Mouse (Mus musculus) lung, postnatal 25 days (tissue): Measurements from ENCODE around the gene 5730596B20Rik.

ENCODE experiments used
- DNase-seq: peaks from one replicate; pipeline ENCODE4 v3.0.0; 2022; ENCODE audit warnings: low spot score

The 5730596B20Rik gene

DNA sequence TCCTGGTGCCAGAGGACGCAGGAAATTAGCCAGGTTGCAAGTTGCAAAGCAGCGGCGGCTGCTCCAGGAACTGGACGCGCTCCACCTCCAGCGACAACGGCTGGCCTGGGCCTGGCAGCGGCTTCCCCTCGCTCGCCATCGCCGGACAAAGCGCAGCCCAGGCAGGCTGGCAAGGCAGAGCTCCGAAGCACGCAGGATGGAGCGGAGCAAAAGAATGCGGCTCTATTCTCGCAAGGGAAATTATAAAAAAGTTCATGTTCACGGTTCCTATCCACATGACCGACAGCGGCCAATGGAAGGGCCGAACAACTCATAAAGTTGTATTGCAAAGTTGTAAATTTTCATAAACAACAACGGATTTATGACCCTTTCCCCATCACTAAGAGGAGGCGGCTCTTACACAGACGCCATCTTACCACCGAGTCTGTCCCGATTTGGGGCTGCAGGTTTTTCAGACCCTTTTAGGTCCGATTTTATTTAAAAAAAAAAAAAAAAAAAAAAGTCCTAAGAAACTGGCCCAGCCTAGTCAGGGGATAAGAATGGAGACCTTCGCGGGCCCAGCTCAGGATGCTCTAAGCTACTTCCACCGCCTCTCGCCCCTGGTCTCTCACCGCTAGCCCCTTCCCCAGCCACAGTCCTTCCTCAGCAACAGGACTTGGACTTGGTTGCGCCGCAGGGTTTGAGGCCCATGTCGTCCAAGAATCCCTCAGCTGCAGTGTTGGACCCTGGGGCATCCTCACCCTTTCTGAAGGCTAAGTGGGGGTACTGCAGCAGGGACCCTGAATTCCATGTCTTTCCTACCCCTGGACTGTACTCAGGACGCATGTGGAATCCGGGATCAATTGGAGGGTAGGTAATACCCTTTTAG, 36.1 kb downstream of the 5730596B20Rik start, which contains the start of the genes Hoxa3 and Gm28308:
Gene Hoxa3, minus strand, starts transcription at position 218 of the 868 bp plus-strand sequence.
Gene Gm28308, minus strand, starts transcription at position 221 of the 868 bp plus-strand sequence.
- no peak for DNase-seq

- no peak for DNase-seq
These were observed 37.0 kb downstream of the 5730596B20Rik start for GRCm38 (mm10) chr6:52214271-52214670.

DNA sequence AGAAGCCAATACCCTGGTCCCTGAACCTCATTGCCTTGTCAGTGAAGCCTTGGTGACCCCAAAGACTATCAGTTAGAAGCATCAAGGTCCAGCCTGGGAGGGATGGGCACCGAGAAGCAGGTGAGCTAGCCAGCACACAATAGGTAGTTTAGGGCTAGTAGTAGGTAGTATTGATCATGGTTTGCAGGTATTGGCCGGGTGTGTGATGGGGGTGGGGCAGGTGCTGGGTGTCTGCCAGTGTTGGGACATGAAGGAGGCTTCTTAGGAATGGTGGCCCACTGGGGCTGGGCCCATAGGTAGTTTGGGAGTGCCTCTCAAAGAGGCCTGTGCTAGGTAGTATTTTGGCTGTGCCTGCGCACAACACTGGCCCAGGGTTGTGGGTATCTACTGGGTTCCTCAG, 37.8 kb downstream of the 5730596B20Rik start:
- DNase-seq: no peak

- DNase-seq: no peak
These were observed 38.7 kb downstream of the 5730596B20Rik start for GRCm38 (mm10) chr6:52215771-52216535.

GRCm38 (mm10) chr6:52216691-52217458, 39.6 kb downstream of the 5730596B20Rik start:
- DNase-seq: no peak

DNA sequence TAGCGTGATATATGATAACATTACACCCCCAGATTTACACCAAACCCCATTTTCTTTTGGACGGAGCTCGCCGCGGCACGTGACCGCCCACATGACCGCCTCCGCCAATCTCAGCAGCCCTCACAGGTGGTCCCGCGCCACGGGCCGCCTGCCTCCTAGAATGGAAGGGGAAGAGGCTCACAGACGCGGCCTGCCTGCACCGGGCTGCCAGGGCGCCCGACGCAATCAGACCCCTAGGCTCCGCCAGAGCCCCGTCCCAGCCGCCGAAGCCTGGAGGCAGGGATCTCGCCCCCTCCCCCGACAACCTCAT, 40.1 kb downstream of the 5730596B20Rik start:
- peak; percentile 43 for DNase-seq

DNA sequence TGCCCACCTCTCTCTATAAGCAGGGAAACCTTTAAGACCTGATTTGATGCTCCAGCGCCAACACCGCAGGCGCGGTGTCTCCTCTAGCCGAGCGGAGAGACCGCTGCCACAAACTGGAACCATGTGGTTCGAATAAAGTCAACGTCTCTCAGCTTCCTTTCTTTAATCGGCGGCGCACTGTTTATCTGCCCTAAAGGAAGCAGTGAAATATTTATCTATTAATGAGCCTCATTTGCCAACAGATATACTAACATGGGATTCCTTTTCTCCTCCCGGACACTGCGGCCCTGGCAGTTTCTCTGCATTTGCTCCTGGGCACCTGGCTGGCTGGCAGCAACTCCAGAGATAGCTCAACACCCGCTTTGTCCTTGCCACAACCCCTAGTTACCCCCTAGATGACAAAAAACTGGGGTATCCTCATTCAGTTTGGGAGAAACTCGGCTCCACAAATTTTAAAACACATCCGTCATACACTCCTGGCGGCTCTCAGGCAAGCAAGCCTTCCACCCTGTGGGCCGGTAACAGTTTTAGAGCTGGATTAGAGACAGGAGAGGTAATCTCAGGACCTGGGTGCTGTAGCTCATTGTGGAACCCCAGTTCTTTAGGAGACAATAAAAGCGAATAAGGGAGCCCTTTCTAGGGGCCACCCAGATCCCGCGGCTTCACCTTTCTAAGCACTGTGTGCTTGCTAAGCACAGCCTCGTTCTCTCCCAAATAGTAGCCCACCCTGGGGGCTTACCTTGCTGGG, 40.8 kb downstream of the 5730596B20Rik start:
- no peak for DNase-seq

DNA sequence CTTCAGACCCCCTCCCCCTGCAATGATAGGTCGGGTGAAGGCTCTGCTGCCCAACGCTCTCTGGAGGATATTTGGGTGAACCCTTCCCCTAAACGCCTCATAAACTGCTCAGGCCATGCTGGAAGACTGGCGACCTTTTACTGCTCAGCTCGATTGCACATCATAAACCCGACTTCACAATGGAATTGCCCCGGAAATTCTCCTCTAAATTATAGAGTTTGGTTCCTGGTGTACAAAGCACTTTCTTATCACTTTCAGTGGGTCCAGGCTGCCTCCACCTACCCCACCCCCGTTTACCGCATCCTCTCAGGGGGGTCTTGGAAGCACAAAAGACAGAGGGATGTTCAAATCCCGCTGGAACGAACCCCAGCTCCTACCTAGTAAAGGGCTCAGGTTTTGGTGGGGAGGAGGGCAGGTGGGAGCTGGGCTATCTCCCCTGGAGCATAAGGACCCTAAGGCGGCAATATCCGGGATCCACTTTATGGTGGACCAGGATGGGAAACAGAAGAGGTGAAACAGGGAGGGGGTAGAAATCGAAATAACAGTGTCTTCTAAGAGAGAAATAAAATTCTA, 41.4 kb downstream of the 5730596B20Rik start:
- DNase-seq: no peak

GRCm38 (mm10) chr6:52219234-52219942, 42.1 kb downstream of the 5730596B20Rik start:
- no peak for DNase-seq

GRCm38 (mm10) chr6:52220003-52220864, 42.9 kb downstream of the 5730596B20Rik start:
- DNase-seq: no peak

DNA sequence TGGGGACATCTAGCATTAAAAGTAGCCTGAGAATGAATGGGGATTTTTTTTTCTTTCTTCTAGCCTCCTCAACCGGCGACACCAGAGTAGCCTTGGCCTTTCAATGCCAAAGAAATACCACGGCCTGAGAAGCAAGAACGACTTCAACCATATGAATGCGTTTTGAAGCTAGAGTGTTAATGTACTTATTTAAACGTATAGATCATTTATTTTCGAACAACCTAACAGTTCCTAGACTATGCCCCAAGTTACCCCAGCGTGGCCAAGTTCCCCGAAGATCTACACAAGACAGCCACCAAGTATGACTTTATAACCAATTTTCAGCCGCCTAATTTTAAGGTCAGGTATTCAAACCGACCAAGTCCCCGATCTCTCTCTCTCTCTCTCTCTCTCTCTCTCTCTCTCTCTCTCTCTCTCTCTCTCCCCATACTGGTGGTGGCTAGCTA, 43.6 kb downstream of the 5730596B20Rik start:
- DNase-seq: no peak

GRCm38 (mm10) chr6:52221337-52221992, 44.2 kb downstream of the 5730596B20Rik start, which contains the start of gene Hoxa7:
TSS of gene Hoxa7 (minus strand) at chr6:52221854.
- DNase-seq: peak; percentile 84

DNA sequence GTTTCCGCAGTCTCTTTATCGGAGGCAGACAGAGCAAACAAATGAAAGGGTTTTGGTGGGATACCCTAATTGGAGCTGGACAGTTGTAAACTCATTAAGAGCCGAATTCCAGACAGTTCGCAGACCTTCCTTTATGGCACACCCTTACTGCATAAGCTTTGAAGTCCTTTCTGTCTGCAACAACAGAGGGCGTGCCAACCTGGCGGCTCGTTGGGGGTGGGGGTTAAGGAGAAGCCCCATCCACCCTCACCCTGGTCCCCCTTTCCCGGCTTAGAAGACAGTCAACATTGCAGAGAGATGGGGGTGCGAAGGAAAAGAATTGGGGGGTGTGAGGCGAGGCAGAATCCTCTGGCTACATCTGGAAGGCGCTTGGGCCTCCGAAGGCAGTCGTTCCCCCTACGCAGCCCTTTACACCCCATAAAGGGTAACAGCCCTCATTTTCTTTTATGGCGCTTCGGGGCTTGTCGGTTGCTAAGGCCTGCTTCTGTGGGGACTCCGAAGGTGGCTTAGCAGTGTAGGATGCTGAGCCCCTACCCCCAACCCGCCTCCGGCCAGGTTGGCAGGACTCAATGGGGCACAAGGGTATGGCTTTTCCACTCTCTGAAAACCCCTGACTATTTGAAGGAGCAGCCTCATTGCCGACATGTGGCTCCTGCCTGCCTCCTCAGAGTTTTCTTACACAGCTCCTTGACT, 44.8 kb downstream of the 5730596B20Rik start:
- DNase-seq: no peak

DNA sequence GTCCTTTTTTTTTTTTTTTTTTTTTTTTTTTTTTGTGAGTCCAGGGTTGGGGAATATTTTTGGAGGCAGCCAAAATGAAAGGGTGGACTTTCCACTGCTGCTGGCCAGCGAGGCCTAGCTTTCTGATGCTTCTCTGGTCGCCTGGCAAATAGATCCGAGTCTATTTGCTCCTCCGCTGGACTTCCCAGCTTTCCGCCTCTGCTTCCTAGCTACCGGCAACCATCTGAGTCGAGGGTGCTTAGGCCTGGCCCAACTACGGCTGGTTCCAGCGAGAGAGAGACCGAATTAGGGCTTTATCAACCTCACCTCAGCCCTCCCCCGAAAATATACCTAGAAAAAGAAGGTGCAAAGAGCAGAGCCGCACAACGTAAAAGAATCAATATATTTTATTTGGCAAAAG, 45.4 kb downstream of the 5730596B20Rik start:
- DNase-seq: no peak

GRCm38 (mm10) chr6:52223939-52224760, 46.9 kb downstream of the 5730596B20Rik start:
- DNase-seq: no peak

DNA sequence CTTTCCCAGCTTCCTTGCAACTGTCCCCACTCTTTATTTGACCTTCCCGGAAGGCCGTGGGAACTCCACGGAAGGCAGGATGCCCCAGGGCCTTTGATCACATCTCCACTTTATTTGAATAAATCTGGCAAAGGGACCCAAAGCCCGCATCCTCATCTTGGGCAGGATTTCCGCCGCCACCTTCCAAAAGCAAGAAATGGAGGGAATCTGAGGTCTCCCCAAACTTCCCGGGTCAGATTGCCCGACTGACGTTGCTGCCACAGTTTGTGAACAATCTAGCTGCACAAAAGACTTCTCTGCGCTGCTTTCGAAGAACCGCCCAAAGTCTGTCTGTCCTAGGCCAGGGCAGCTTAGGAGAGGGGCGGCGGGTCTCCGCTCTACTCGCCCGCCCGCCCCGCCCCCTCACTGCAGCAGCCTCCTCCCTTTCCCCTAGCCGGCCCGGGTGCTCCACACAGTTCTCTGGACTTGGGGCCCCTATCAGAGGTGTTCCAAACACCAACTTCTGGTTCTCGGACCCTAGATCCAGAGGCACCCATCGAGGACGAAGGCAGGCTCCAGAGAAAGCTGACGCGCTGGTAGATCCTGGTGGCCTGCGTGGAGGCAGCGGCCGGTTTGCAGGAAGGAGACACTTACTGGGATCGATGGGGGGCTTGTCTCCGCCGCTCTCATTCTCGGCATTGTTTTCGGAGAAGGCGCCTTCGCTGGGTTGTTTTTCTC, 47.8 kb downstream of the 5730596B20Rik start:
- no peak for DNase-seq
